In the genomic region with DNA sequence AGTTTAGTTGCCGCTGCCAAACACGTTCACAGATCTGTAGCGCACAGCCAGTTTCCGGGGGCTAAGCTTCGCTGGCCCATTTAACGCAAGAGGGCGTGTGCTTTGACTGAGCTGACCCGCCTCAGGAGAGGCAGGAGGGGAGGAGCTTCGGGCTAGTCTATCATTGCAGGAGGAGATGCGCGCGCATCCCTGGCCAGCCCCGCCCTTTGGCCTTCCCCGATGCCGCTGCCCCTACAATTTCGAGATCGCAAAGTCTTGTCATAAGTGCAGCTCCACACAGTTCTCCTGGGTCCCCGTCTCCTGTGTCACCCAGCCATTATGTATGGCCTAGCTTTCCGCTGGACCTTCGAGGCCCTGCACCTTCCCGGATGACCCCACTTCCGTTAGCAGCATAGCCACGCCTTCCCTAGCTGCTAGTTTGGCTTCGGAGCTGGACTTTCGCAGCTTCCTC, we compare ENCODE assay signal across 8 mouse cellular contexts. TPM values are rescaled to one million over a fixed set of nuclear protein-coding genes. Genes with fewer than 3 reads are reported as not detected.
DNase-seq lines count a peak whose midpoint lies in the region; ATAC-seq and TF ChIP-seq lines count a peak whose summit lies in the region.

A gene (minus strand): TSS at position 369 of the 451 bp plus-strand sequence.

- WGBS in forebrain, embryonic 15.5 days, result 16% methylated on average over 23 of the region's 25 CpGs
- WGBS in lung, adult 2 months, result 31% methylated on average over 25 of the region's 25 CpGs

- intact Hi-C loops in heart, postnatal 25 days (cut with DNase I), result no loop called here

- no peaks in the 10 kb centered on the region for H3K27me3 ChIP-seq in forebrain, embryonic 15.5 days

- H3K4me1 ChIP-seq in forebrain, embryonic 15.5 days, result peaks cover 9% of the 10 kb centered on the region
- H3K4me1 ChIP-seq in lung, adult 2 months (ENCODE audit: control insufficient read depth, insufficient read depth, low read length), result peaks cover 10% of the 10 kb centered on the region

- H3K4me2 ChIP-seq in forebrain, embryonic 15.5 days (replicated peaks), result peak within 1 kb of the TSS; percentile 42

- no peak for TF ChIP-seq CTCF in lung, adult 2 months (IDR thresholded peaks at IDR 0.05; ENCODE audit: insufficient read depth, low read length)

- H3K4me3 ChIP-seq in forebrain, embryonic 15.5 days, result peak within 1 kb of the TSS; percentile 52
- peak within 1 kb of the TSS; percentile 94 for H3K4me3 ChIP-seq in lung, adult 2 months (replicated peaks; ENCODE audit: extremely low read depth, low read depth, low read length)

- peak; percentile 83 for ATAC-seq in forebrain, embryonic 15.5 days (replicated peaks)
- peak; percentile 85 for ATAC-seq in neutrophil, adult 5-6 weeks (ENCODE audit: extremely low read depth, insufficient number of reproducible peaks, low FRiP score, poor library complexity, severe bottlenecking)

- no peaks in the 10 kb centered on the region for H3K36me3 ChIP-seq in forebrain, embryonic 15.5 days

- H3K9me3 ChIP-seq in forebrain, embryonic 15.5 days, result no peaks in the 10 kb centered on the region

- peak within 1 kb of the TSS; percentile 50 for H3K9ac ChIP-seq in forebrain, embryonic 15.5 days (replicated peaks)

- TF ChIP-seq POLR2A in lung, adult 2 months (IDR thresholded peaks at IDR 0.05; ENCODE audit: borderline replicate concordance, extremely low read depth, low read depth, low read length), result peak; percentile 78

- peak within 1 kb of the TSS; percentile 81 for H3K27ac ChIP-seq in forebrain, embryonic 15.5 days (replicated peaks)

- DNase-seq in ES-CJ7 (ENCODE audit: low read depth, low spot score), result peak; percentile 87
- DNase-seq in cerebellum, adult 11 months, result peak; percentile 84
- DNase-seq in heart, postnatal 25 days (ENCODE audit: low spot score), result peak; percentile 83
- peak; percentile 77 to 90 for DNase-seq in layer of hippocampus, adult 18-20 months (ENCODE audit: low spot score in 2 of 2)
- DNase-seq in lung, adult 2 months, result peak; percentile 83
- peak; percentile 78 to 84 for DNase-seq in thymus, adult 18-20 months

RNA-seq across cellular contexts. Expression of the gene that starts here (rescaled TPM):
- polyA plus RNA-seq in forebrain, embryonic 15.5 days (2015; fragmentation: Nextera tagmentation; extraction: Ambion mirVana), result 61.0 and 63.2 TPM in 2 replicates
- 1 to 10 TPM; 5.8 to 6.5 TPM for total RNA-seq in heart, postnatal 25 days (2021)
- 10 to 100 TPM; 26.0 to 29.3 TPM for total RNA-seq in layer of hippocampus, adult 18-20 months (2021)
- polyA plus RNA-seq in lung, adult 2 months (2012; rRNA removed), result 26.4 and 49.2 TPM in 2 replicates
- 95.0 and 103 TPM in 2 replicates for total RNA-seq in neutrophil, adult 5-6 weeks (2017)

Comparison
In these comparisons a context has a peak if more than half of its experiments do, and no peak if none do; other contexts are left out.
1. Peak in every context shown above with its lines: DNase-seq, ATAC-seq, H3K4me3 ChIP-seq and H3K27ac ChIP-seq.